Mouse (Mus musculus): ENCODE data around the gene Fgfr1op2.

DNA sequence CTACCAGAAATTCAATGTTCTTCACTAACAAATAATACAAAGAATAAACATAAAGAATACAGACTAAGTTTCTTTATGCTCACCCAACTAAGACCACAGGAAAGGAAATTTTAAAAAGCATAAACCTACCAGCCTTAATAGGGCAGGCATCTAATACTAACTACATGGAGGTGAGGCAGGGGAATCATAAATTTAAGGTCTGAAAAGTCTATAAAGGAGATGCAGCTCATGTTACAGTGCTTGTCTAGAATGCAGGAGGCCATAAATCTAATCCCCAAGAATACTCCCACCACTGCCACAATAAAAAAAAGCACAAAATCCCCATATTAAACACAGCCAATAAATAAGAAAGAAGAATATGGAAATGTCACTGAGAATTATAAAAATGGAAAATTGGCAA is 4.9 kb upstream of the Fgfr1op2 start:
- no peak for TF ChIP-seq CTCF (IDR thresholded peaks at IDR 0.05; ENCODE audit: low read depth, low read length)
- no peak for TF ChIP-seq POLR2A (IDR thresholded peaks at IDR 0.05; ENCODE audit: borderline replicate concordance, low read depth, low read length)

Data from bone marrow macrophage, adult 2 months (primary cell).